Mouse (Mus musculus) megakaryocyte, embryonic 14.5 days (primary cell): ENCODE measurements around the gene Ube2l6.

ENCODE experiments used
- FLI1 ChIP-seq: IDR thresholded peaks from 2 replicates; pipeline ENCODE4 v1.6.1; 2012; ENCODE audit warnings: low read length, inconsistent platforms, mixed read lengths
- GATA1 ChIP-seq: IDR thresholded peaks from 3 replicates; pipeline ENCODE4 v1.6.1; 2012; ENCODE audit warnings: mixed read lengths, low read length, inconsistent platforms, borderline replicate concordance

DNA sequence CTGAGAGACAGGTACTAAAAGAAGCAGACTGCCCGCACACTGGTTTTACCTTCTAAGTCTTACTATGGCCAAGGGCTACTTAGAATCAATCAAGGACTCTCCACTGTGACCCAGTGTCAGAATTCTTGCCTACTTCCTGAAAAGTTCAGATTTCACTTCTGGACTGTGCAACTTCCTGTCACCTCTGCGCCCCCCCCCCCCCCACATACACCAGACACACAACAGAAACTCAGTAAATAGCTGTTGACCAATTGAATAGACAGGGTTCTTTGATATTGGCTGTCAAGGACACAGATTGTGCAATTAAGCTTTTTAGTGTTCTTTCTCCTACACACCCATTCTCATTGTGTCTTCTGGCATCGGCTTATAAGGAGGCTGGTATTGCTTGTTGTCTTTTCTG, 10.3 kb upstream of the Ube2l6 start:
- TF ChIP-seq GATA1, result no peak
- no peak for TF ChIP-seq FLI1
